Mouse (Mus musculus): ENCODE measurements around the gene Bysl.

Bysl gene

DNA sequence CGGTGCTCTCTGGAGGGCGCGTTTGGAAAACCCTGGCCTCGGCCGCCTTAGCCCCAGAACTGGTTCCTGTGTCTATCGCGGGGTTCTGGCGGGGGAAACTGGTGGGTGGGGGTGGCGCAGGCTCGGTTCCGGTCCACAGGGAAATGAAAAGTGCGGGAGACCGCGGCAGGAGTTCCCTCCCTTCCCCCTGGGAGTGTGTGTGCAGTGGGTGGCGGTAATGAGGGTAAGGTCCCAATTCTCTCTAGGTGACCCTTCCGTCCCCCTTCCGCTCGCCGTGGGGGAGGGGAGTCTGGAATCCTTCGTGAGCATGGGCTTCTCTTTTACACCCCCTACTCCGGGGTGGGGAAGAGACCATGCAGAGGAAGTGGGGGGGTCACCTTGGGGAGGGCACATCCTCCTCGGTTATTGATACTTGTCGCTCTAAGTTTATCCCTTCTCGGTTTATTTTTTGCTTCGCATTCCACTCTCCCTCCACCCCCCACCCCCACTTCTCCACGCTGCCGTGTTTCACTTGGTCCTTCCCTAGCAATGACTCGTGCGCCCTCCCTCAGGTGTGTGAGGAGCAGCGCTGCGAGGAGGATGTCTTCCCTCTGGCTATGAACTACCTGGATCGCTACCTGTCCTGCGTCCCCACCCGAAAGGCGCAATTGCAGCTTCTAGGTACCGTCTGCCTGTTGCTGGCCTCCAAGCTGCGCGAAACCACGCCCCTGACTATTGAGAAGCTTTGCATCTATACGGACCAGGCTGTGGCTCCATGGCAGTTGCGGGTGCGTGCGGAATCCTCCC, 16.9 kb downstream of the Bysl start:
- peak; percentile 62 for DNase-seq (ENCODE audit: low read depth, low spot score)

DNA sequence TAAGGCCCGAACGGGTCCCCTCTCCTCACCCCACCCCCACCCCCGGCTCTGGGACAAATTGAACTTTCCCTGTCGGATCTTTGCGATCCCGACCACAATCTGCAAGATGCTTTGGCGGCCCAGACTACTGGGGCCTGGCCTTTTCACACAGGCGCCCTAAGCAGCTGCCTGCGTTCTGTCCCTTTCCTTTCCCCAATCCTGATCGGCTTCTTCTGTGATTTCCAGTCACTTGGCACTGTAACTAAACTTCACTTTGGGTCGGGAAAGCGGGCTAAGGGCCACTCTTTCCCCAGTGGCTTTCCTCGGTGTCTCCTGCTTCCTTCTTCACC, 17.5 kb downstream of the Bysl start:
- DNase-seq (ENCODE audit: low read depth, low spot score) = no peak

DNA sequence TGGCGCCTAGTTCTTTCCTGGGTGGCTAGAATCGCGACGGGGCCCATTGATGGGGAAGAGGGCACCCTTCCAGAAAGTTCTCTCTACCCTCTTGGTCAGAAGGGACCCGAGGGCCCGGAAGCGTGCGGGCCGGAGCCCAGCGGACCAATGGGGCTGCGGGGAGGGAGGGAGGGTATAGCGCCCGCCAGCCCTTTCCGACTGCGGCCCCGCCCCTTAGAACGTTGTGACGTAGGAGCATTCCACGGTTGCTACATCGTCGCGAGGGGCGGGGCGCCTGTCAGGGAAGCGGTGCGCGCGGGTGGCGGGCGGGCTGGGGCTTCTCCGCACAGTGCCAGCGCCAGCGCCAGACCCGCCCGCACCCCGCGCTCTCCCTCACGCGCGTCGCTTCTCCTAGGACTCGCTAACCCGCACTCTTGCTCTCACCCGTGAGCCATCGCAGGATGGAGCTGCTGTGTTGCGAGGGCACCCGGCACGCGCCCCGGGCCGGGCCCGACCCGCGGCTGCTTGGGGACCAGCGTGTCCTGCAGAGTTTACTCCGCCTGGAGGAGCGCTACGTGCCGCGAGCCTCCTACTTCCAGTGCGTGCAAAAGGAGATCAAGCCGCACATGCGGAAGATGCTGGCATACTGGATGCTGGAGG, 18.0 kb downstream of the Bysl start:
- peak; percentile 95 for DNase-seq (ENCODE audit: low read depth, low spot score)

DNA sequence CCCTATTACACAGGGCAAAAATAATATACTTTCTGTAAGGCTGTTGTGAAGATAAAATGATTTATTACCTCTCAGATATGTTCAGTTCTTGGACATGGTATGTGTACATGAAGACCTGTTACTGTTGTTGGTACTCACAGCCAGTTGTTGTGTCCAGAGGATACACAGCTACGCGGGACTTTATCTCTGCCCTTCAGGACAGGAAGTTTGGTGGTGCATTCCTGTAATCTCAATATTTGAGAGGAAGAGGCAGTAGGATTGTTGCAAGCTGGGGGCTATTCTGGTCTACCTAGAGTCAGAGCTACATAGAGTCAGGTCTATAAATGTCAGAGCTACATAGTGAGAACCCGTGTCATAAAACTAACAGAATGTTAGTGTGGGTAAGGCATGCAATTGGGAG, 20.2 kb downstream of the Bysl start:
- DNase-seq (ENCODE audit: low read depth, low spot score) = no peak

DNA sequence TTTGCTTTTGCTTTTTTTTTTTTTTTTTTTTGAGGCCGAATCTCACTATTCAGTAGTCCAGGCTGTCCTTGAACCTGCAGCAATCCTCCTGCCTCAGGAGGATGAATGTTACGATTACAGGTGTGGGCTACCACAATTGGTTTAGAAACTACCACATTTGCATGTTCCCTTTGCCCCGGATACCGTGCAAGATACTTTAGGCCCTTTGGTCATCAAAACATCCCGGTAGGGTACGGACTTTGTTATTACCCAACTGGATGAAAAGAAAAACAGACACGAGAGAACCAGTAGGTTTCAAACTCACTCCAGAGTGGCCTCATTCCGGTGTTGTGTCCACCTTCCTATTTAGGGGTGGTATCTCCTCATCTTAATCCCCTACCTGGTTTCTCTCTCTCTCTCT, 22.8 kb downstream of the Bysl start:
- no peak for DNase-seq (ENCODE audit: low read depth, low spot score)

DNA sequence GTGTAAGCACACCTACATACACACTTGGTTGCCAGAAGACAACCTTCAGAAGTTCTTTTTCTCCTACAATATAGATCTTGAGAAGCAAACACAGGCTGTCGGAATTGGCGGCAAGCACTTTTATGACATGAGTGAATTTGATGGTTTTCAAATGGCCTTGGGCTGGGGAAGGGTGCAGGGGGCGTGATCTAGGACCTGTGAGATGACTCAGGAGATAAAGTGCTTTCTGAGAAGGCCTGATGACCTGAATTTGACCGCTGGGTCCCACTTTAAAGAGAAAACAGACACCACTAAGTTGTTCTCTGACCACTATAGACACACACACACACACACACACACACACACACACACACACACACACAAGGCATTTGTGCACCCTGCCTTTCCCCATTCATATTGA, 30.3 kb downstream of the Bysl start:
- DNase-seq (ENCODE audit: low read depth, low spot score) = no peak

DNA sequence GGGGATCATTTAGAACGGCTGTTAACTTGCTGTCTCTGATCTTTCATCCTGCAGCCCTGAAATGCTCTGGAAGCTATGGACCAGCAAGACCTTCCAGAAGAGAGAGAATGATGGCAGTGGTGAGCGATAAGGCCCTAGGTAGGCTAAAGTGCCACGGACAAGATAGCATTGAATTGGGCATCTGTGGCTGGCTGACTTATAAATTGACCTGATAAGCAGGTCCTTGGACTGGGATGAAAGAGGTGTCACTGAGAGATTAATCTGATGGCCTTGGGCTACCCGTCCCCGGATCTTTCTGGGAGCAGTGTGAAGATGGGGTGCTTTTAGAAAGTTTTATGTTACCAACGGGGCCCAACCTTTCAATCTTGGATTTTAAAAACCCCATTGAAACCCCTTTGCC, 32.6 kb downstream of the Bysl start:
- no peak for DNase-seq (ENCODE audit: low read depth, low spot score)

DNA sequence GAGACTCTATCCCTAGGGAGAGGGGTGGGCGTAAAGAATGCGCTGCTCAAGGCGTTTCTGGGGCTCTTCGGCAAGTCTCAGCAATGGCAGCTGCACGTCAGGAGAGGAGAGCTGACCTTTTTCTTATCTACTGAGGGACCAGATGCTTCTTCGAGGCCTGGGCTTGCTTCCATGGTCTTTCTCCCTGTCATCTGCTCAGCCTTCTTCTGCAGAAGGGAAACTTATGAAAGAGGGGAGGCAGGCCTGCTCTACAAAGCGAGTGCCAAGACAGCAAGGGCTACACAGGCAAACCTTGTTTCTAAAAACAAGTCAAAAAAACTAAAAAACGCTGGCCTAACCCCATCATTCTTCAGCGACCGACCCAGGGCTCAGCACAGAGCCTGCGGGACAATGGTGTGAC, 36.5 kb downstream of the Bysl start:
- DNase-seq (ENCODE audit: low read depth, low spot score) = no peak

DNA sequence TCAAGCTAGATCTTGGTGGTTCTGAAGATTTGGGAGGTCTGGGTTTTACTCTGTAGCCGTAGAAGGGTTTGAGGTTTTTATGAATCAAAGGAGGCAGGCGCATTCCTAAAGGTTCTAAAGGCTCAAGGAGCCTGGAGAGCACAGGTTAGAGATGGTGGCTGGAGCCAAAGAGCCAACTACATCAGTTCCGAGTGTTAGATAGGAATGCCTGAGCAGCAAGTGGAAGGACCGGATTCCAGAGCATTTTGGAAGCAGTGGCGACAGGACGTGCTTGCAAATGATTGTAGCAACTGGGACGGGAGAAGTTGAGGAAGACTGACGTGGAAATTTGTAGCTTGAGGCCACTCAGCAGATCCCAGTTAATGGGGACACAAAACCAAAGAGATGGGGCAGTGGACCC, 37.3 kb downstream of the Bysl start:
- no peak for DNase-seq (ENCODE audit: low read depth, low spot score)

DNA sequence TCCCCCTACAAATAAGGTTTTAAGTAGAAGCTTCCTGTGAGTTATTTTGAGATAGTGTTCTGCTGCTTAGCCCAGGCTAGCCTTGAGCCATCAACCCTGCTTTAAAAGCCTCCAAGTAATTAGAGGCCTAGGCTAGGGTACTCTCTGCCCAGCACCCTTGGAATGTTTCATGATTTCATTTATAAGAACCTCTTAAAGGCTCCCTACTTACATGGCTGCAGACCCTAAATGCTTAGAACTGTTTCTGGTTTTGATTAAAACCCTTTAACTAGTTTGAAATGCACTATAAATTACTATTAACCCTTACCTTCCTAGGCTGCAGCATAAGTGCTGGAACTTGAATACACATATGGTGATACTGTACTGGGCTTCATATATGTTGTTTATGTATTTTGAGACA, 38.9 kb downstream of the Bysl start:
- no peak for DNase-seq (ENCODE audit: low read depth, low spot score)

DNA sequence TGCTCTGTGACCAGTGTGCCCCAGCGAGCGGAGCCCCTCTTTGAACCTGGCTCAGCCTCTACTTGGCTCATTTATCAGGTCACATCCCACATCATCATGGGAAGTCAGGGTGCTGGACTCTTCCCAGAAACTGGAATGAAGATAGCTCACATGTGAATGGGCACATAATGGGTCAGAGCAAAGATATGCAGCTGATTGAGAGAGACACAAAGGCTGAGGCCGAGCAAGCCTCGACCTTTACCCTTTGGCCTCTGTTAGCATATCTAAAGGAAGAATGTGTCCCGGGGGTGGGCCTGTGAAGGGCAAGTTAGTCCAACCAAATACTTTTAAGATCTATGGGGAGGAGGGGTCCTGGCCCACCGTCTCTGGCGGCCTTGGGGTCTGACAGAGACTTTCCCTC, 39.7 kb downstream of the Bysl start:
- no peak for DNase-seq (ENCODE audit: low read depth, low spot score)

DNA sequence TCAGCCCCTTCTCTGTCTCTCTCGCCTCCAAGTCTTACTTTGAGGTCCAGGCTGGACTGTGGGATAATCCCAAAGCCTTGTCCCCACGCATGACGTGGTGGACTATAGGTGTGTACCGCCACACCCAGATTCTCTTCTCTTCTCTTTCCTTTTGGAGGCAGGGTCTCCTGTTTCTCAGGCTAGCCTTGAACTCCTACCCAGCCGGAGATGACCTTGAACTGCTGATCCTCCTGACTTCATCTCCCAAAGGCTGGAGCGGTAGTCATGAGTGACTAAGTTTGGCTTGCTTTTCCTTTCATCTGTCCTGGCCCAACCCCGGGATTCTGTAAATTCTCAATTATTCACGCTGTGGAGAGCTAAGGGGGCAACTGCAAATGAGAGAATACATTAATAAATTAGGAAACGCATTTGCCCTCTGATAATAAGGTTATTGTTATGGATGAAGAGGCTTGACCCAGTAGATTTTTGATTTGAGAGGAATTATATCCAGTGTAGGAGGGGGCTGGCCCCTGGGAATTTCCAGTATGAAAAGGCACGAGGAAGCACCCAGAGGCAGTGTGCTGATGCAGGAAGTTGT, 42.3 kb downstream of the Bysl start:
- no peak for DNase-seq (ENCODE audit: low read depth, low spot score)

DNA sequence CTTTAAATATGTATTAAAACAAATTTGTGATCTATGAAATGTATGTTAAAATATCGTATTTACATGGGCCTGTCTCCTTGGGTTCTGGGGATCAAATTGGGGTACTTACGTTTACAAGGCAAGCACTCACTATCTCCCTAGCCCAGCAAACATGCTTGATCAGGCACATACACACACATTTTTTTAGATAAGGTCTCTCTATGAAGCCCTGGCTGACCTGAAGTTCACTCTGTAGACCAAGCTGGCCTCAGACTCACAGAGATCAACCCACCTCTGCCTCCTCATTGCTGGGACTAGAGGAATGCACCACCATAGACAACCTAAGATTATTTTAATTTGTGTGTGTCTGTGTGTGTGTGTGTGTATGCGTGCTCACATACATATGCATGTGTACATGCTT, 42.9 kb downstream of the Bysl start:
- DNase-seq (ENCODE audit: low read depth, low spot score) = no peak

DNA sequence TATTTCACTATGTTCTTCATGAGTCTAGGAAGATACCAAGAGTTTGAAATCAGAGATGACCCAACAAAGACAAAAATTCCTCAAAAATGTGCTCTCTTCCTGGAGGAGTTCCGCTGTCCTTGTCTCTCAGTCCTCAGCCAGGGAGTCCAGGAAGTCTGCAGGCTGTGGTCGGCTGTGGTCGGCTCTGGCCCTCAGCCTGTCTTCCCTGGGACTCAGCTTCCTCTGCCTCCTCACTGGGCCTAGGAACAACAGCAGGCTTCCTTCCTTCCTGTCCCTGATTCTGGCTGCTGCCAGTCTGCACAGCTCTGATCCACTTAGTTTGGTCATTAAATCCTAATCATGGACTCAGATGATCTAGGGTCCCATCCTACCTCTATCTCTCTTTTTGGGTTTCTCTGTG, 44.0 kb downstream of the Bysl start:
- no peak for DNase-seq (ENCODE audit: low read depth, low spot score)

DNA sequence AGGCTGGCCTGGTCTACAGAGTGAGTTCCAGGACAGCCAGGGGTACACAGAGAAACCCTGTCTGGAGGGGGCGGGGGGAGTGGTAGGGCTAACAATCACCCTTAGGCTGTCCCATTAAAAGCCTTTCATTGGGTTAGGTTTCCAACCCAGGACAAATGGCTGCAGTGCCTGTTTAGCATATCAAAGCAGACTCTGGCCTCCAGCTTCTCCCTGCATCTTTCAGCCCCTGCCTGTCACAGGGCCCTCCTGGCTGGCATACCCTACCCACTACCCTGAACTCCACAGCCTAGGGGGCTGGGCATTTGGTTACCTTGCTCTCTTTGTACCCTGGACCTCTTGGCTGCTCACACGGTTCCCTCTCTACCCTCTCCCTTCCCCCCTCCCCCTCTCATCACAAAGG, 45.2 kb downstream of the Bysl start:
- no peak for DNase-seq (ENCODE audit: low read depth, low spot score)

DNA sequence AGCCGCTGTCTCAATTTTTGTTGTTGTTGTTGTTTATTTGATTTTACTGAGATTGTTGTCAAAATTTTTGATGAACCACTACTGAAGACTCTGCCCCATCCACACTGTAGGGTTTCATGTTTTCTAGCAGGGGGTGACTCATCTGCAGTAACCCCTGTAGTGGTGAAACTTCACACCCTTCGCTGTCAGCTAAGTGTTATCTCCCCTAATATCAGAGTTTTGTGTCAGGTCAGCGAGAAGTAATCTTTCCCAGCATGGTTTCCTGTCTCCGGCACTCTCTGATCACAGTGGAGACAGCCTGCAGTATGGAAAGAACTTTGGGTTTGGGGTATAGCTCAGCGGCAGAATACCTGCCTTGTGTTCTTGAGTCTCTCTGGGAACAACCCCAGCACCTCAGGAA, 46.7 kb downstream of the Bysl start:
- DNase-seq (ENCODE audit: low read depth, low spot score) = peak; percentile 48

DNA sequence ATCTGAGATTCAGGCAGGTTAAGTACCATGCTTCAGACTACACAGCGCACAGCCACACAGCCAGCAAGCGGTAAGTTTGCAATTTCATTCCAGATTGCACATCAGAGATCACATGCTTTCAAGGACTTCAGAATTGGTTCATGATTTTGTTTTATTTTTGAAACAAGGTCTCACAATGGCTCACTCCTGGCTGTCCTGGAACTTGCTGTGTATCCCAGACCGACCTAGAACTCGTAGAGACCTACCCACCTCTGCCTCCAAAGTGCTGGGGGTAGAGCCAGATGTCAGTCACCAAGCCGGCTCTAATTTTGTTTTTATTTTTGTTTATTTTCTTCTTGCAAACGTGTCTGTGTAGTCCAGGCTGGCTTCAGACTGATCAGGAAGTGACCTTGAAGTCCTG, 48.4 kb downstream of the Bysl start:
- no peak for DNase-seq (ENCODE audit: low read depth, low spot score)

DNA sequence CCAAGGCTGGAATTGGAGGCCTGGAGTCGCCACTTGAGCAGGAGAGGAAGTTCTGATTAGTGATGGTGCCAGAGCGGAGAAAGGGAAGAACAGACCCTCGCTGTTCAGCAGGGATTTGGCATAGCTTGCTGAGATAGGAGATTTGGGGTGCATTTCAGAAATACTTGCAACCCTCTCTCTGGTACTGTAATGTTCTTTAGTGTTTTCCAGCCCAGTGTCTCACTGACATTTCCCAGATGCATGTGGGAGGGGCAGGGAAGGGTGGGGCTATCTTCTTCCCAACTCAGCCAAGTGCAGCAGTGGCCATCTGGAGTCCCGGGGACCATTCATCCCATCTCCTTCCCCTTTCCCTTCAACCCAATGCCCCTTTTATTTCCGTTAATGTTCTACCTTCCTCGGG, 51.6 kb downstream of the Bysl start:
- DNase-seq (ENCODE audit: low read depth, low spot score) = no peak

DNA sequence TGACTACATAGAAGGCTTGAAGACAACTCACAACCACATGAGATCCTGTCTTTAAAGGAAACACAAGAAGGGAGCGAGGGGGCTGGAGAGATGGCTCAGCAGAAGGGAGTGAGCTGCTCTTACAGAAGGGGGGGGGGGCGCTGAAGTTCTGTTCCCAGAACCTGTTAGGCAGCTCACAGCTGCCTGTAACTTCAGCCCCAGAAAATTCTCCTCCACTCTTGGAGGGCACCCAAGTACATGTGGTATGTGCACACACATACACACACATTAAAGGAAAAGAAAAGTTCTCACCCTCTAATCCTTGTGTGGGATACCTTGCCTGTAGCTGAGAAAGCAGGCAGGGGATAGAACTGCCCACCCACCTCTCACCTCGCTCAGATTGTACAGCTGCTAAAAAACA, 54.1 kb downstream of the Bysl start:
- no peak for DNase-seq (ENCODE audit: low read depth, low spot score)

DNA sequence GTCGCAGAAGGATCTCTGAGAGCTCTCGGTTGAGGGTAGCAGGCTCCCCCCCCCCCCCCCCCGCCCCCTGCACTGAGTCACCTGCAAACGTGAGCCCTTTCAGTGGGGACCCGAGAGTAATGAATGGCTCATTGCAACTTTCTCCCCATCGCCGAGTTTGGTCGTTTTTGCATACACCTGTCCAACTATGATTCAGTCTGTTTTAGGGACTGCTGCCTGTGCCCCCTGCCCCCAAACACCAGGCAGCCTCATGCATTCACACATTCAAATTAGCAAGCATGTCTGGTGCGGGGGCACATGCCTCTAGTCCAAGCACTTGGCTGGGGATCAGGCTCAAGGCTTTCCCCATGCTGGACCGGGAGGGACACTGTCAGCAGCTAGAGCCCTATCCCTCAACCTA, 56.7 kb downstream of the Bysl start:
- DNase-seq (ENCODE audit: low read depth, low spot score) = no peak

DNA sequence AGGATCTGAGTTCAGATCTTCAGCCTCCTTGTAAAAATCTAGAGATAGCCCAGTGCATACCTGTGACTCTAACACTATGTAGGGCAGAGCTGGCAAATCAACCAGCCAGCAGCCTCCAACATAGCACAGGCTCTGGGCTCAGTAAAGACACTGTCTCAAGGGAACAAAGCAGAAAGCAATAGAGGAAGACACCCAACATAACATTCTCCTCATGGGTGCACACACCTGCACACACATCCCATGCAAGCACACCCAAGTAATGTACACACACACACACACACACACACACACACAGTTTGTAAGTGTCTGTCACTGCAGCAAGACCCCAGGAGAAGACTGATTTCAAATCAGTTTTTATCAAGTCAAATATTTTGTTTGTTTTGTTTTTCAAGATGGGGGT, 58.3 kb downstream of the Bysl start:
- DNase-seq (ENCODE audit: low read depth, low spot score) = no peak

DNA sequence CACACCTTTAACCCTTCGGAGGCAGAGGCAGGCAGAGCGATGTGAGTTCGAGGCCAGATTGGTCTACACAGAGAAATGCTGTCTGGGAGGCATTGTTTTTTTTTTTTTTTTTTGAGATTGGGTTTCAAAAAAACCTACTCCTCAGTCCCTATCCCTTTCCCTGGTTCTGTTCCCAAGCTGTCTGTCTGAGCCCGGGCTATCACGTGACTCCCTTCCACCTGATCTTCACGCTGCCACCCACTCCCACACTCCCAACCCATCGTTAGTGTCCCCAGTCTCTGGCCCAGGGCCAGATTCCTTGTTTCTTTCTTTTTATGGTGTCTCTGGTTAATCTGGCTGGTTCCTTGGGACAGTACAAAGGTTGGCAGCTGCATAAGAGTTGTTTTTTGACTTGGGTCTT, 60.2 kb downstream of the Bysl start:
- DNase-seq (ENCODE audit: low read depth, low spot score) = no peak

Measured in CD4-positive helper T cell, adult 2 months (primary cell).